Mouse (Mus musculus) urinary bladder, postnatal 36 days (tissue): ENCODE measurements around the gene Sfxn2.

Experiments used
- DNase-seq, 2 experiments: peaks; one replicate each; pipeline ENCODE4 v3.0.0; 2022; ENCODE audit warnings: low spot score in 2 of 2, mixed read lengths in 1 of 2

Sfxn2 gene

GRCm38 (mm10) chr19:46572951-46573937 is at the start of gene Sfxn2, which contains the start of gene Arl3:
Sfxn2 (plus strand) TSS chr19:46573365.
Arl3 (minus strand) TSS chr19:46573198.
- peak; percentile 85 to 95 for DNase-seq

GRCm38 (mm10) chr19:46523480-46524151 is 49.5 kb upstream of the Sfxn2 start:
- no peak for DNase-seq

GRCm38 (mm10) chr19:46524152-46524544 is 49.0 kb upstream of the Sfxn2 start:
- no peak for DNase-seq

- peak in 1 of 2 experiments; percentile 72 for DNase-seq
Measured at GRCm38 (mm10) chr19:46524601-46525321, 48.4 kb upstream of the Sfxn2 start.

- DNase-seq = no peak
Measured at GRCm38 (mm10) chr19:46525691-46526631, 47.2 kb upstream of the Sfxn2 start.

- no peak for DNase-seq
Measured at GRCm38 (mm10) chr19:46527632-46528528, 45.3 kb upstream of the Sfxn2 start.

GRCm38 (mm10) chr19:46528529-46529213 is 44.5 kb upstream of the Sfxn2 start:
- no peak for DNase-seq

- no peak for DNase-seq
Measured at GRCm38 (mm10) chr19:46529601-46530448, 43.3 kb upstream of the Sfxn2 start.

- no peak for DNase-seq
Measured at GRCm38 (mm10) chr19:46530449-46530990, 42.6 kb upstream of the Sfxn2 start.

- no peak for DNase-seq
Measured at GRCm38 (mm10) chr19:46531071-46532030, 41.8 kb upstream of the Sfxn2 start.

- DNase-seq = no peak
Measured at GRCm38 (mm10) chr19:46532031-46532688, 41.0 kb upstream of the Sfxn2 start.

- DNase-seq = no peak
Measured at GRCm38 (mm10) chr19:46533066-46533465, 40.1 kb upstream of the Sfxn2 start.

- no peak for DNase-seq
Measured at GRCm38 (mm10) chr19:46533525-46533924, 39.6 kb upstream of the Sfxn2 start.

GRCm38 (mm10) chr19:46534542-46535098 is 38.5 kb upstream of the Sfxn2 start:
- DNase-seq = no peak

GRCm38 (mm10) chr19:46537357-46537756 is 35.8 kb upstream of the Sfxn2 start:
- no peak for DNase-seq

- DNase-seq = no peak
Measured at GRCm38 (mm10) chr19:46538213-46538612, 35.0 kb upstream of the Sfxn2 start.
